Mouse (Mus musculus): Measurements from ENCODE around the gene Cavin3. TPM values are rescaled to one million over a fixed set of nuclear protein-coding genes. Genes with fewer than 3 reads are reported as not detected.

The Cavin3 gene
- total RNA-seq (2014; fragmentation: Nextera tagmentation) (not detected in 2 replicates), total RNA-seq (2017) (0.61 and 0.75 TPM in 2 replicates)

DNA sequence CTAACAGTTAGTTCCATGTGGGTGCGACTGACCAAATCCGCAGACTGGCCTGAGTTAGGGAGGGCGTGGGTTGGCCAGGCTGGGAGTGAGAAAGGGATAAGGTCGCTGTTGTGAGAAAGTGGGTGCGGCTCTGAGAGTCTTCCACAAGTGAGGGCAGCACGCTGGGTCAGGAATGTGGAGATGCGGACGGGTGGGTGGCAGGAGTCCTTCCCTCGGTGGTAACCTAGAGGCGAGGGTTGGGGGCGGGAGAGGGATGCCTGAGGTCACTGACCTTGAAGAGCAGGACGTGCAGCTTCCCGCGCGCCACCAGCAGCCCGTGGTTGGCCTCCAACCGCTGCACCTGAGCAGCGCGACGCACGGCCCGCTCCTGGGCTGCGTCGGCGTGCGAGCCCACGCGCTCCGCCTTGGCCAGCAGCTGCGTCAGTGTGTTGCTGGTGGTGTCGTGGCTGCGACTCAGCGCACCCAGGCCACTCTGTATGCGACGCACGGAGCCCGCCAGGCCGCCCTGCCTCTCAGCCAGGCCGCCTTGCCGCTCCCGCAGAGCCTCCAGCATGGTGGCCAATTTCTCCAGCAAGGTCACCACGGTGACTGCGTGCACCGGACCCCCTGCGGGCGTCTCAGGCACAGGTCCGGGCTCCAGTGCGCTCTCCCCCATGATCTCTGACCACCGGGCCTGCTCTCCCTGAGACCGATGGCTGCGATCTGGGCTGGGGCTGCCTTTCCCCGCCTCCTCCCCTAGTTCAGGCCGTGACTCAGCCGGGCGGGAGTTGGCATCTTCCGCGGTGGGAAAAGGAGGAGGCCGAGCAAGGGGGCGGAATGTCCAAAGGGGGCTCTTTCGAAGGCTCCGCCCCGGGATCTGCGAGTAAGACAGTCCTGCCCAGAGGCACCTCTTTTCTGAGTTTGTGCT lies at the start of gene Cavin3:
TSS of gene Cavin3 (minus strand) at position 796 of the 907 bp plus-strand sequence.
- ATAC-seq (replicated peaks; ENCODE audit: low FRiP score, low TSS enrichment, poor library complexity, severe bottlenecking): peak; percentile 59

DNA sequence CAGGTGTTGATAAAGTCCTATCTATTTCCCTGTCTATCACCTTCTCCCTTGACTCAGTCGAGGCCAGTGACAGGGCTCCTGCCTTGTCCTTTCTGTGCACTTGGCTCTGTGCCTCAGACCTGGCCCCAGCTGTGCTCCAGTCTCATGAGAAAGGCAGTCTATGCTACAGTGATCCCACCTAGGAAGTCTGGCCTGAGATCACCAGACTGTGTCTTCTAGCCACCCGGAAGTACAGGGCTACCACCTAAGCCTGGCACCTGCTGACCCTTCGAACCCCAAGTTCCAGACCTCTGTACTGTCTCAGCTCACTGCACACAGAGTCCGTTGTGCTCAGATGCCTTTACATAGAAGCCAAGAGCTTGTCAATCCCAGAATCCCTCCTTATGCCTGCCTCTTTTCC lies 46.0 kb upstream of the Cavin3 start:
- ATAC-seq (replicated peaks; ENCODE audit: low FRiP score, low TSS enrichment, poor library complexity, severe bottlenecking): no peak; the same call in 1 of the 2 replicates

DNA sequence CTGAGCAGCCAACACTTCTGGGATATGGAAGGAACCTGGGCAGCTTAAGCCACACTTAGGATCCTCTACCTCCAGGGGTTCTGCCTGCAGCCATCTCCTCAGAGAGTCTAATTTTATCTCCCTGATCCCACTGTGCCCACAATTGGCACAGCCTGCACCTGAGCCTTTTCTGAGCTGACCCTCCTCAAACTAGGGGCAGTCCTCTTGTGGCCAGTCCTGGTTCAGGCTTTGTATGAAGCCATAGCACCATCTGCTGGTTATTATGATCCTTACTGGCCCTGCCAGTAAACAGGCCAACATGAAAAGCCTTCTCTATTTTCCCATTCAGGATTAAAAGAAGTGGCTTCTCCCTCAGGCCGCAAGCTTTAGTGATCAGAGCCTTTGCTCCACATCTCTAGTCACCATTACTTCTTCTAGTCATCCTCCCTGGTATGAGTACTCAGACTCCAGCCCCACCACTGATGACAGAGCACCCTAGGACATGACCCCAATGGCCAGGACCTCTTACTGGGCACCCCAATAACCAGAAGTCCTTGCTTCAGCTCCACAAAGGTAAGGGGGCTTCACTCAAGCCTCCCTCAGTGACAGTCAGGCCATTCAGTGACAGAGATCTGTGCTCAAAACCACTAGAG lies 45.3 kb upstream of the Cavin3 start:
- peak; percentile 75 for ATAC-seq (replicated peaks; ENCODE audit: low FRiP score, low TSS enrichment, poor library complexity, severe bottlenecking)

DNA sequence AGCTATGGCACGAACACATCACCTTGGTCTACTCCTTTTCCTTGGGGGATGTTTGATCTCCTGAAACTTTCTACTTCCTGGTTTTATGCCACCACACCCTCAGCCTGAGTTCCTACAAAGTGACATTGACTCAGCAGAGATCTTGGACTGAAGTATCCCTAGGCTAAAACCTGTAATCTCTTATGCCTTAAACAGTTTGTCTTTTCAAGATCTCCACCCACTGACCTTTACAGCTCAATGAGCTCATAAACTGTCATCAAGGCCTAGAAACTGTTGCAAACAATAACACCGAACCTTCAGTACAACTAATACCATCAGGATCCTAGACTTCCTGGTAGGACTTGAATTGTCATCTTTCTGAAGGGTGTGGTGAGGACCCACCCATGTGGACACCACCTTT lies 42.1 kb upstream of the Cavin3 start:
- no peak for ATAC-seq (replicated peaks; ENCODE audit: low FRiP score, low TSS enrichment, poor library complexity, severe bottlenecking)

DNA sequence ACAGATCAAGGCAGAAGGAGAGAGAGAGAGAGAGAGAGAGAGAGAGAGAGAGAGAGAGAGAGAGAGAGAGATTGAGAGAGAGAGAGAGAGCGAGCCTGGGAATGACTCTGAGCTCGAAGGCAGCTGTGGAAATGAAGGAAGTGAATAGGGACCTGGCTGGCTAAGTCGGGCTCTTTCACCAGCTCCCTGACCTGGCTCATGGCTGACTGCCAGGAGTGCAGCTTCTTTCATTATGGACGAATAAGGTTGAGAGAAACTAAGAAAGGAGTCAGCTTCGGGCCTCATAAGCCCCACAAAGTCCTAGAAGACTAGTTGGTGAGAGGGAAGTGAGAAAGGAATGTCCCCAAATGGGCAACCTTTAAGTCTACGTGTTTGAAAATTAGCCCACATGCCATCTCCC lies 38.1 kb upstream of the Cavin3 start:
- ATAC-seq (replicated peaks; ENCODE audit: low FRiP score, low TSS enrichment, poor library complexity, severe bottlenecking): no peak

DNA sequence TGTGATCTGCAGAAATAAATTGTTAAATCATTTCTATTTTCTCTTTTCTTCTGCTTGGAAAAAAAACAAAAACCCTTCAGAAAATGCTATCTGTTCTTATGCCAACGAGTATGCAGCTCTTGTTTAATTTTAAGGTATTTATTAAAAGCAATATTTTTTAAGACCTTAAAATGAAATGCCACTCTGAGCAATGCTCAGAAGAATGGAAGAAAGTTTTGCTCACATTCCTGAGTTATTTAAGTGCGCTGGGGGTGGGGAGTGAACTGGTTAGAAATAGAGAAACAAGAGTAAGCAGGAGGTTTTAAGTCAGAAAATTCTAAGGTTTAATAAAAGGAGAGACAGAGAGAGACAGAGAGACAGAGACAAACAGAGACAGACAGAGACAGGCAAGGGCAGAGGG lies 37.7 kb upstream of the Cavin3 start:
- ATAC-seq (replicated peaks; ENCODE audit: low FRiP score, low TSS enrichment, poor library complexity, severe bottlenecking): no peak

DNA sequence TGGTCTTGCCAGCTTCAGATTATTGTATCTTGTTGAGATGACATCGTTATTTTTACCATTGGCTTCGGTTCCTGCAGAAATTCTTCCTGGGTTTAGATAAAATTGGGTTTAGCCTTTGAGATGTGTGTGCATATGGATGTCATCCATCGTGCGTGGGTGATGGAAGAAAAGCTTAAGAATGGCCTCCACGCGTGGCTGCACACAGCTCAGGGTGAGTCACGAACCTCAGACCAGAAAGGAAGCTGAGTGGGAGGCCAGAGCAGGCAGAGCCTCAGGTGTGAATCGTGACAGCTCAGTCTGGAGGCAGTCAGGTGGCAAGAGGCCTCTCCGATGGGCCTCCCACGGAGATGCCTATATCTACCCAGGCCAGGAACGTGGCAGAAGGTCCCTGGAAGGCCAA lies 37.2 kb upstream of the Cavin3 start:
- ATAC-seq (replicated peaks; ENCODE audit: low FRiP score, low TSS enrichment, poor library complexity, severe bottlenecking): no peak

DNA sequence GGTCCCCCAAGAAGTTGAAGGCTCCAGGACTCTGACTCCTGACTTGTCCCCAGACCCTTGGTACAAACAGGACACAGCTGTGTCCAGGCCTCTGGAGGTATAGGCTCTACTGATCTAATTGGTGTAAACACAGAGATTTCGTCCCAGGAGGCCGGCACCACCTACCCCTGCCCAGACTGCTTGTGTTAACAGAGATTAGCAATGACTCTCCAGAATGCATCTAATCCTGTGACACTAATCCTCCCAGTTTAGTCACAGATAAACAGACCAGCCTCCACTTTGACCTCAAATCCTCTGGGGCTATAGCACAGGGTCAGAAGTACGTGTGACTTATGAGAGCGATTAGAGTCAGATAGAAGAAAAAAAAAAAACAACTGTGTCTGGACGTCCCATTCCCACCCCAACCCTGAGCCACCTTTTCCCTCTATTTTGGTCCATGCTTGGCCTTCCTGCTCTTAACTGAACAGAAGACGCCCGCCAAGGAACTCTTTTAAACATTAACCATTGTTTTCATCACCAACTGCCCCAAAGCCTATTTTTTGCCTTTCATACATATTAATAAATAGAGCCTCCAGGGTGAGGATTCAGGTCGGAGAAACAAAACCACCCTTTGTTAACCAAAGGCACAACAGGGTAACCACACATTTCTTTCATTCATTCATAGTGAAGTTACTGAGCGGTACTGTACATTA lies 34.7 kb upstream of the Cavin3 start:
- ATAC-seq (replicated peaks; ENCODE audit: low FRiP score, low TSS enrichment, poor library complexity, severe bottlenecking): no peak

DNA sequence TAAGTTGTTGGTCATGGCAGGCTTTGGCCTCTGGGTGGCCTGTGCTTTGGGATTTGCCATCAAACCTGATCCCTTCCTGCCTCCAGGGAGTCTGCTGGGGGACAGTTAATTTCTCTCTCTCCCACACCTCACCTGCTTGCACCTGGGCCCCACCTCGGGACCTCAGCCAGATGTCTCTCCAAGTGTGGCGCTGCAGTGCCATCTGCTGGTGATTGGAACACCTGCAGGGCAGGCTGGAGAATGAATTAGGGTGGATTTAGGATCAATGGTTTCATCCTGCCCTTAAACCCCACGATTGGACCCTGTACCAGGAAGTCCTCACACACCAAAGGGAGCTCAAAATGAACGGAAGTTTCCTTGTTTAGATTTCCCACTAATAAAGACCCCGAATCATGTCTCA lies 33.1 kb upstream of the Cavin3 start:
- ATAC-seq (replicated peaks; ENCODE audit: low FRiP score, low TSS enrichment, poor library complexity, severe bottlenecking): peak; percentile 95

DNA sequence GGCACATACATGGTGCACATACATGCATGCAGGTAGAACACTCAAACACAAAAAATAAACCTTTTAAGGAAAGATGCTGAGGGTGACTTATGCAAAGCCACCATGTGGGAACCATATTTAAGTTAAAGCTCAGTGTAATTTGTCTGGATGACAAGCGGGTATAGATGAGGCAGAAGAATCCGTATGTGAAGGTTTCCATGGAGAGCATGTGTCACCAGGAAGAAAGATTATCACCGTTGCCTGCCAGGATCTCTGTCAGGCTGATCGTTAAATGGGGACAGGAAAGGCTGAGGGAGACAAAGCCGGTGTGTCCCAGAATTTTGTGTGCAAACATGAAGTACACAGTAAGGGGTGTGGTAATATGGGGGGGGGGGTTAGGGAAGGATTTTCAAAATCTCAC lies 32.5 kb upstream of the Cavin3 start:
- no peak for ATAC-seq (replicated peaks; ENCODE audit: low FRiP score, low TSS enrichment, poor library complexity, severe bottlenecking)

DNA sequence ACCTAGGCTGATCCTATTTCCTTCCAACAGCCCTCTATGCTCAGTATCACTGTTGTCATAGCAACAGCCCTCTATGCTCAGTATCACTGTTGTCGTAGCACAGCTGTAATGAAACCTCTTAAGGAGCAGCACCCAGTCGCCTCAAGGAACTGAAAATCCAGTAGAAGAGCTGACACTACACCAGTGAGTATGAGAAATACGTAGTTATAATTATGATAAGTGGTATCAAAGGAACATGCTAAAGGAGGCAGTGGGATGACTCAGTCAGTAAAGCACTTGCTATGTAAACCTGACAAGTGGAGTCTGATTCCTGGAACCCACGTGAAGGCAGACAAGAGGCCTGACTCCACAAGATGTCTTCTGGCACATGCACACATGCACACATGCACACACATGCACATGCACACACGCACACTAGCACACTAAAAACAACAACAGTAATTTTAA lies 31.8 kb upstream of the Cavin3 start:
- ATAC-seq (replicated peaks; ENCODE audit: low FRiP score, low TSS enrichment, poor library complexity, severe bottlenecking): no peak

DNA sequence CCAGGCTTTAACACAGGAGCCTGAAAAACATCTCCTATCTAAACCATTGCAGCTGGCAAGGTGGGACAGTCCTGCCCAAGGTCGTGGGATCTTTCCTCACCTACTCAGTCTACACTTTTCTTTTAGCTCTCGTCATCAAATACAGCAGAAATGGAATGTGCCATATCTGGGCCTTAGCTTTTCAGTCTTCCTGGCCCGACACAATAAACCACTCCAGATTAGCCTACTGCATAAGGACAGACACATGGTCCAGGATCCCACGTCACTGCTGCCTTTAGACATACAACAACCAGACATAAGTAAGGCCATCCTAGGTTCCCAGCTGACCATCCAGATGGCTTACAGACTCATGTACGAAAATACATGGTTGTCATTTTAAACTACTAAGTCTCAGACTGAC lies 28.0 kb upstream of the Cavin3 start:
- no peak for ATAC-seq (replicated peaks; ENCODE audit: low FRiP score, low TSS enrichment, poor library complexity, severe bottlenecking)

DNA sequence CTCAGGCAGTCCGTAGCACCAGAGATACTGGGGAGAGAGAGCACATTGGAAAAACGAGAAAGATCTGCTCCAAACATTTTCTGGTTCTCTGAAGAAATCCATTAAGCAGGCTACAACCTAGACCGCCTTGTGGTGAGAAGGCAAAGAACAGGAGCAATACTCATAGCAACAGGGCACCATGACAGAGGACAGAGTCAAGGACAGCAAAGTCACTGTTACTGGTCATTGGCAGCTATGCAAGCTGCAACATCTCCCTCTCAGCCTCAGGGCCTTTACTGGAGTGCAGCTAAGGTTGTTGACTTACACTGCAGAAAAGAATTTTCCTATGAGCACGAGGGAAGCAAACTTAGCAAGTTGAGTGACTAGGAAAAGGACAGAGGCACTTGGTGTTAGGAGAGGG lies 25.2 kb upstream of the Cavin3 start:
- ATAC-seq (replicated peaks; ENCODE audit: low FRiP score, low TSS enrichment, poor library complexity, severe bottlenecking): no peak

DNA sequence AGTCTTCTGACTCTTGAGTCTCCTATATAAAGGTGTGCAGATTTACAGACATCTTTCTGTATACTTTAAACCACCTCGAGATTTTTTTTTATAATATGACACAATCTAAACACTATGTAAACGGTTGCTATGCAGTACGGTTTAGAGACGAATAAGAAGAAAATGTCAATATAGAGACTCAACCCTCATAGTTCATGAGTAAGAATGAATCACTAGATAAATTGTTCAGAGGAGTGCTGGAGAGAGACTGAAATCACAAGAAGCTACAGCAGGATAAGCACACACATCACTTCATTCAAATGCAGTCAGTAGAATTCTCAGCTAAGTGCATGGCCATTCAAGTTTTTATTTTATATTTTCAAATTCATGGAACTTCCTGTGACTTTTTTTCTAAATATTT lies 19.9 kb upstream of the Cavin3 start:
- ATAC-seq (replicated peaks; ENCODE audit: low FRiP score, low TSS enrichment, poor library complexity, severe bottlenecking): no peak

DNA sequence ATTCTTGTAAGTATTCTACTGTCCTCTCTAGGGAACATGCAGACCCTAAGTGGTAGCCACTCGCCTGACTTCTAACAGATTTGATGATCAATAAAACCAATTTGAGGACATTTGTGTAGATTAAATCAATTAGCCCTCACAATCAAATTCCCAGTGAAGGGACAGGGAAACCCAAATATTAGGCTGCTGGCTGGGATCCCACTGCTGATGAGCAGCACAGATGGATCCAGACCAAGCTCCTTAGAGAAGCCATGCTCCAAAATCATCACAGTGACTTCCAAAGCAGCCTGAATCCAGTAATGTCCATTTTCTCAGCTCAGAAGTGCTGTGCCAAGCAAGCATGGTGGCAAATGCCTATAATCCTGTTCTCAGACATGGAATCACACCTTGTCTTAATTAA lies 17.6 kb upstream of the Cavin3 start:
- ATAC-seq (replicated peaks; ENCODE audit: low FRiP score, low TSS enrichment, poor library complexity, severe bottlenecking): no peak

DNA sequence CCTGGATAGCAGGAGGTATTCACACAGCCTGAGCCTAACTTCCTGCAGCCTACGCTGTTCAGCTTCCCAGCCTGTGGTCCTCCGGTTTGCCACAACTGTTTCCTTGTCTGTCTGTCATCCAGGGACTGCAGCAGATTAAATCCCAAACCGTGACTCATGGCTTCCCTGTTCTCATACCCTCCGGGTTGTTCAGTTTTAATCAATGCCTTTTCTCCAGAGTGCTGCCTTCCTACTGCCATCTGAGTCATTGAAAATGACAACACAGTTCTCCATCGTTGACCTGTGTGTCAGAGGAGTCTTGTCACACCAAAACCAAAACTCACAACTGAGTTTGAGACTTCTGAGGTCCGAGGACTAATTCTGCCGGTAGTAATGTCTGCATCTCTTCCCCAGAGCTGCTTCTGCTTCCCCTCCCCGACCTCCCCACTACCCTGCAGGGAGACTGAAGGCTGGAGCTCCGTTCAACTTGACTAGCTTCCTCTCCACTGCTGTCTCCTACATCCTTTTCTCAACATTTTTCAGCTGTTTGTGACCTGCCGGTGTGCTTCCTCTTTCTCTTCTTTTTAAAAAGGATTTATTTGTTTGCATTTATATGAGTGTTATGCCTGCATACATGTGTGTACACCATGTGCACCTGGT lies 16.9 kb upstream of the Cavin3 start:
- no peak for ATAC-seq (replicated peaks; ENCODE audit: low FRiP score, low TSS enrichment, poor library complexity, severe bottlenecking)

DNA sequence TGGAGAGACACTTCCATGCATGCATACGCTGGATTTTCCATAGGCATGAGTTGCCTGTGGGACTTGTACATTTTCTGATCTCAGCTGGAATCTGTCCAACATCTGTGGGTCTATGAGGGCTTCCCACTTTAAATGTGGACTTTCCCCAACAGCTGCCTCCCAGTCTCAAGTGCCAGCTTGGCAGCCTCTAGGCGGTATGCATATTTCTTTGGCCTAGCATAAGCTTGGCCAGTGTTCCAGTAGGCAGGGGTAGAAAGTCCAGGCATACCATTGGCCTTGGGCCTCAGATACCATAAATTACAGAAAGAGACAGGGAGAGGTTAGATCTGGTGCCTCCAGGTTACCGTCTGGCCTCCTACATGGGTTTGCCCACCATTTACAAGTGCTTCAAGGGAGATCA lies 15.8 kb upstream of the Cavin3 start:
- ATAC-seq (replicated peaks; ENCODE audit: low FRiP score, low TSS enrichment, poor library complexity, severe bottlenecking): no peak

DNA sequence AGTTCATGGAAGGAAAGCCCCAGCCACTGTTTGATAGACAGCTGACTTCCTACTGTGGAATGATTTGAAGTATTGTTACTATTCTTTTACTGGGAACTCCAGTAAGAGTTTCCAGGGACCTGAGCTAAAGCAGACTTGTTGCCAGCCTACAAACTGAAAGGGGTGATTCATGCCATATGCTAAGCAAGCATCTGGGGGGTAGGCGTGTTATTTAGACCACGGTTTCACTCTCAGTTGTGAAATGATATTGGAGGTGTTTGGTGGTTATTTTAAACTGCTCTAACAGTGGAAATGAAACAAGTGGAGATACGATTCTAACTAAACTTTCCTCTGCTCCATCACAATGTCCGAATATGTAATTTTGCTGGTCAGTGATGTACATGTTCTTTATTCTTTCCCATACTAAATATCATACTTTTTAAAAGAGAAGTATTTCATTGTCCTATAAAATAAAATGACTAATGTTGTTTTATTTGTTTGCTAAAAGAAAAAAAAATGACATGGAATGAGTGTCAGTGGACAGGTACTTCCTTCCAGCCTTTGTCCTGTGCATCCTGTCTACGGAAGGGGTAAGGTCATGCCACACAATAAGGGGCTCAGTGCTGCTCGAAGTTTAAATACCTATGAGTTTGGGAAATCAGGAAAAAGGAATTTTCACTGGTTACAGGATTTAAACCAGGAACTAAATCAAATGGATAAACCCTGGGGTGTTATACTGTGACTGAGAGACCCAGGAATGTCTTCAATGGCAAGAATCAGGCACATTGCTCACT lies 5.2 kb upstream of the Cavin3 start:
- no peak for ATAC-seq (replicated peaks; ENCODE audit: low FRiP score, low TSS enrichment, poor library complexity, severe bottlenecking)

DNA sequence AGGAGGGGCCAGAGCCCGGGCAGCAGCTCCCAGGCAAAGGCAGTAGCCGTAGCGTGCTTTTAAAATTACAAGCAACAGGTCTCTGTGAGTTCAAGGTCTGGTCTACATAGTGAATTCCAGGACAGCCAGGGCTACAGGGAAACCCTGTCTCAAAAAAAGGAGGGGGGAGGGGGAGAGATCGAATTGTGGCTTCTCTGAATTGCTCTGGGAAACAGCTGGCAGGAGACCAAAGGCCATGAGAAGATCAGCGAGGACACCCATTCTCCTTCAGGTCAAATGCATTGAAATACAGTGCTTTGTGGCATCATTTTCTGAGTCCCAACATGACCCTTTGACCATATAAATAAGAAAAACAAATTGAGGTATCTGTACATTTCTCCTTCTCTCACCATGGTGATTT lies 2.9 kb upstream of the Cavin3 start:
- no peak for ATAC-seq (replicated peaks; ENCODE audit: low FRiP score, low TSS enrichment, poor library complexity, severe bottlenecking)
